Mouse (Mus musculus): ENCODE results near the gene Cdrt4. TPM values are rescaled to one million over a fixed set of nuclear protein-coding genes. Genes with fewer than 3 reads are reported as not detected.

The Cdrt4 gene
- 0.10 and 0.12 TPM in 2 replicates for polyA plus RNA-seq (2012; rRNA removed)

- no peak for DNase-seq (ENCODE audit: low read depth)
- TF ChIP-seq POLR2A (IDR thresholded peaks at IDR 0.05; ENCODE audit: borderline replicate concordance, extremely low read depth, insufficient read depth, insufficient read length, poor library complexity, severe bottlenecking), result no peak
- no peak for TF ChIP-seq CTCF (IDR thresholded peaks at IDR 0.05; ENCODE audit: borderline replicate concordance, extremely low read depth, insufficient read depth, insufficient read length)
Measured at GRCm38 (mm10) chr11:62951012-62951411, at the start of gene Cdrt4. Gene Cdrt4, plus strand, starts transcription at chr11:62951193.

- peak; percentile 91 for DNase-seq (ENCODE audit: low read depth)
- TF ChIP-seq CTCF (IDR thresholded peaks at IDR 0.05; ENCODE audit: borderline replicate concordance, extremely low read depth, insufficient read depth, insufficient read length), result peak; percentile 75; the same call in 1 of the 2 replicates
- no peak for TF ChIP-seq POLR2A (IDR thresholded peaks at IDR 0.05; ENCODE audit: borderline replicate concordance, extremely low read depth, insufficient read depth, insufficient read length, poor library complexity, severe bottlenecking)
Measured at GRCm38 (mm10) chr11:62901699-62902323, 49.2 kb upstream of the Cdrt4 start.

- peak; percentile 22 for DNase-seq (ENCODE audit: low read depth)
- TF ChIP-seq CTCF (IDR thresholded peaks at IDR 0.05; ENCODE audit: borderline replicate concordance, extremely low read depth, insufficient read depth, insufficient read length) (no peak), POLR2A (IDR thresholded peaks at IDR 0.05; ENCODE audit: borderline replicate concordance, extremely low read depth, insufficient read depth, insufficient read length, poor library complexity, severe bottlenecking) (no peak)
Measured at GRCm38 (mm10) chr11:62903871-62904495, 47.0 kb upstream of the Cdrt4 start.

GRCm38 (mm10) chr11:62909720-62910306 is 41.2 kb upstream of the Cdrt4 start:
- DNase-seq (ENCODE audit: low read depth), result no peak
- TF ChIP-seq CTCF (IDR thresholded peaks at IDR 0.05; ENCODE audit: borderline replicate concordance, extremely low read depth, insufficient read depth, insufficient read length), result peak; percentile 16; the same call in 1 of the 2 replicates
- no peak for TF ChIP-seq POLR2A (IDR thresholded peaks at IDR 0.05; ENCODE audit: borderline replicate concordance, extremely low read depth, insufficient read depth, insufficient read length, poor library complexity, severe bottlenecking)

GRCm38 (mm10) chr11:62911362-62911761 is 39.6 kb upstream of the Cdrt4 start:
- no peak for TF ChIP-seq POLR2A (IDR thresholded peaks at IDR 0.05; ENCODE audit: borderline replicate concordance, extremely low read depth, insufficient read depth, insufficient read length, poor library complexity, severe bottlenecking)
- no peak for TF ChIP-seq CTCF (IDR thresholded peaks at IDR 0.05; ENCODE audit: borderline replicate concordance, extremely low read depth, insufficient read depth, insufficient read length)
- peak; percentile 69 for DNase-seq (ENCODE audit: low read depth)

GRCm38 (mm10) chr11:62913141-62913540 is 37.9 kb upstream of the Cdrt4 start:
- no peak for DNase-seq (ENCODE audit: low read depth)
- TF ChIP-seq POLR2A (IDR thresholded peaks at IDR 0.05; ENCODE audit: borderline replicate concordance, extremely low read depth, insufficient read depth, insufficient read length, poor library complexity, severe bottlenecking), result no peak
- TF ChIP-seq CTCF (IDR thresholded peaks at IDR 0.05; ENCODE audit: borderline replicate concordance, extremely low read depth, insufficient read depth, insufficient read length), result no peak

- peak; percentile 7 for DNase-seq (ENCODE audit: low read depth)
- TF ChIP-seq POLR2A (IDR thresholded peaks at IDR 0.05; ENCODE audit: borderline replicate concordance, extremely low read depth, insufficient read depth, insufficient read length, poor library complexity, severe bottlenecking) (no peak), CTCF (IDR thresholded peaks at IDR 0.05; ENCODE audit: borderline replicate concordance, extremely low read depth, insufficient read depth, insufficient read length) (peak; percentile 34; the same call in 1 of the 2 replicates)
Measured at GRCm38 (mm10) chr11:62914532-62914931, 36.5 kb upstream of the Cdrt4 start.

GRCm38 (mm10) chr11:62915486-62915885 is 35.5 kb upstream of the Cdrt4 start:
- no peak for TF ChIP-seq POLR2A (IDR thresholded peaks at IDR 0.05; ENCODE audit: borderline replicate concordance, extremely low read depth, insufficient read depth, insufficient read length, poor library complexity, severe bottlenecking)
- no peak for TF ChIP-seq CTCF (IDR thresholded peaks at IDR 0.05; ENCODE audit: borderline replicate concordance, extremely low read depth, insufficient read depth, insufficient read length)
- DNase-seq (ENCODE audit: low read depth), result no peak

GRCm38 (mm10) chr11:62916765-62917164 is 34.2 kb upstream of the Cdrt4 start:
- DNase-seq (ENCODE audit: low read depth), result no peak
- no peak for TF ChIP-seq POLR2A (IDR thresholded peaks at IDR 0.05; ENCODE audit: borderline replicate concordance, extremely low read depth, insufficient read depth, insufficient read length, poor library complexity, severe bottlenecking)
- no peak for TF ChIP-seq CTCF (IDR thresholded peaks at IDR 0.05; ENCODE audit: borderline replicate concordance, extremely low read depth, insufficient read depth, insufficient read length)

GRCm38 (mm10) chr11:62919946-62920742 is 30.8 kb upstream of the Cdrt4 start:
- TF ChIP-seq CTCF (IDR thresholded peaks at IDR 0.05; ENCODE audit: borderline replicate concordance, extremely low read depth, insufficient read depth, insufficient read length) (no peak), POLR2A (IDR thresholded peaks at IDR 0.05; ENCODE audit: borderline replicate concordance, extremely low read depth, insufficient read depth, insufficient read length, poor library complexity, severe bottlenecking) (no peak)
- peak; percentile 8 for DNase-seq (ENCODE audit: low read depth)

GRCm38 (mm10) chr11:62920743-62921050 is 30.3 kb upstream of the Cdrt4 start:
- DNase-seq (ENCODE audit: low read depth), result no peak
- no peak for TF ChIP-seq CTCF (IDR thresholded peaks at IDR 0.05; ENCODE audit: borderline replicate concordance, extremely low read depth, insufficient read depth, insufficient read length)
- no peak for TF ChIP-seq POLR2A (IDR thresholded peaks at IDR 0.05; ENCODE audit: borderline replicate concordance, extremely low read depth, insufficient read depth, insufficient read length, poor library complexity, severe bottlenecking)

All from brain, embryonic 14.5 days (tissue).